Mouse (Mus musculus) embryo, embryonic 11 days (tissue): ENCODE data around the gene Slc25a33.

Experiments used
- DNase-seq: peaks from one replicate; pipeline ENCODE4 v3.0.0-alpha.2; 2015

The Slc25a33 gene

GRCm38 (mm10) chr4:149723855-149724731 lies 50.0 kb downstream of the Slc25a33 start:
- DNase-seq, result peak; percentile 41

- no peak for DNase-seq
Observed at GRCm38 (mm10) chr4:149723021-149723390, 51.1 kb downstream of the Slc25a33 start.

- DNase-seq, result no peak
Observed at GRCm38 (mm10) chr4:149722104-149723020, 51.7 kb downstream of the Slc25a33 start.

GRCm38 (mm10) chr4:149721163-149721562 lies 52.9 kb downstream of the Slc25a33 start:
- DNase-seq, result no peak

GRCm38 (mm10) chr4:149719686-149720085 lies 54.4 kb downstream of the Slc25a33 start:
- peak; percentile 46 for DNase-seq

GRCm38 (mm10) chr4:149714542-149714941 lies 59.5 kb downstream of the Slc25a33 start:
- no peak for DNase-seq

GRCm38 (mm10) chr4:149711955-149712354 lies 62.1 kb downstream of the Slc25a33 start:
- peak; percentile 77 for DNase-seq

- DNase-seq, result no peak
Observed at GRCm38 (mm10) chr4:149711485-149711884, 62.6 kb downstream of the Slc25a33 start.

- peak; percentile 72 for DNase-seq
Observed at GRCm38 (mm10) chr4:149710510-149710909, 63.6 kb downstream of the Slc25a33 start.

- no peak for DNase-seq
Observed at GRCm38 (mm10) chr4:149705941-149706340, 68.1 kb downstream of the Slc25a33 start.

GRCm38 (mm10) chr4:149705298-149705697 lies 68.8 kb downstream of the Slc25a33 start:
- no peak for DNase-seq

- DNase-seq, result no peak
Observed at GRCm38 (mm10) chr4:149702210-149702979, 71.7 kb downstream of the Slc25a33 start, which contains the start of gene Pik3cd. Gene Pik3cd, minus strand, starts transcription at chr4:149702571.

GRCm38 (mm10) chr4:149701426-149702209 lies 72.5 kb downstream of the Slc25a33 start:
- peak; percentile 60 for DNase-seq

- DNase-seq, result no peak
Observed at GRCm38 (mm10) chr4:149699953-149700352, 74.1 kb downstream of the Slc25a33 start.

- peak; percentile 82 for DNase-seq
Observed at GRCm38 (mm10) chr4:149698197-149698821, 75.8 kb downstream of the Slc25a33 start.

GRCm38 (mm10) chr4:149697506-149698196 lies 76.4 kb downstream of the Slc25a33 start:
- peak; percentile 31 for DNase-seq

GRCm38 (mm10) chr4:149696189-149696971 lies 77.7 kb downstream of the Slc25a33 start:
- peak; percentile 49 for DNase-seq
